Mouse (Mus musculus): ENCODE measurements around the gene Nav1.

Nav1 gene

GRCm38 (mm10) chr1:135429901-135430668 is 177.0 kb downstream of the Nav1 start, which contains the start of gene Ipo9:
TSS of gene Ipo9 (minus strand) at chr1:135430499.
- DNase-seq: peak; percentile 91

- DNase-seq: no peak
Measured at GRCm38 (mm10) chr1:135427390-135427789, 179.7 kb downstream of the Nav1 start.

- peak; percentile 12 for DNase-seq
Measured at GRCm38 (mm10) chr1:135426645-135427044, 180.4 kb downstream of the Nav1 start.

- no peak for DNase-seq
Measured at GRCm38 (mm10) chr1:135422772-135423171, 184.3 kb downstream of the Nav1 start.

GRCm38 (mm10) chr1:135413996-135414395 is 193.1 kb downstream of the Nav1 start:
- no peak for DNase-seq

GRCm38 (mm10) chr1:135412130-135412529 is 195.0 kb downstream of the Nav1 start:
- no peak for DNase-seq

GRCm38 (mm10) chr1:135410967-135411366 is 196.1 kb downstream of the Nav1 start:
- DNase-seq: no peak

- DNase-seq: no peak
Measured at GRCm38 (mm10) chr1:135408973-135409372, 198.1 kb downstream of the Nav1 start.

GRCm38 (mm10) chr1:135405356-135405755 is 201.7 kb downstream of the Nav1 start:
- no peak for DNase-seq

- no peak for DNase-seq
Measured at GRCm38 (mm10) chr1:135401452-135402110, 205.5 kb downstream of the Nav1 start.

GRCm38 (mm10) chr1:135399466-135399865 is 207.6 kb downstream of the Nav1 start:
- no peak for DNase-seq

GRCm38 (mm10) chr1:135385161-135385560 is 221.9 kb downstream of the Nav1 start:
- DNase-seq: no peak

Measured in cerebellum, adult 11 months (tissue).